Mouse (Mus musculus): ENCODE measurements around the gene Cyp2c69. TPM values are rescaled to one million over a fixed set of nuclear protein-coding genes. Genes with fewer than 3 reads are reported as not detected.
"Not testable (repeated sequence)": the region's sequence is repeated elsewhere in the genome, so short reads cannot be mapped to it uniquely, and the experiment has no call there.

Gene Cyp2c69
- total RNA-seq (2014; fragmentation: Nextera tagmentation) (not detected in 2 replicates), total RNA-seq (2017) (not detected in 2 replicates)

GRCm38 (mm10) chr19:39886699-39887098, at the start of gene Cyp2c69:
Gene Cyp2c69, minus strand, starts transcription at chr19:39886799.
- not testable (repeated sequence) for ATAC-seq (replicated peaks; ENCODE audit: poor library complexity, severe bottlenecking)

DNA sequence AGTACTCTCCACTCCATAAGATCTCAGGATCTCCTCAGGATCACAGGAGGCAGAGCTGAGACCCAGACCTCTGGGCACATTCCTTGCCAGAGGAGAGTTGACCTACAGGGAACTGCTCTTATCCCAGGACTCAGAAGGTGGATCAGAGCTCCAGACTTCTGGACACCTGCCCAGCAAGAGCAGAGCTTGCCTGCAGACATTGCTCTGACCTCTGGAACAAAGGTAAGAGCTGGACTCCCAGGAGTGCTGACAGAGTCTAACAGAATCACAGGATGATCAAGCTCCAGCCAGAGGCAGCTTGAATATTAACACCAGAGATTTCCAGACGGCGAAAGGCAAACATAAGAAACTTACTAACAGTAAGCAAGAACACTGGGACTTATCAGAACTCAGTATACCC, 48.8 kb upstream of the Cyp2c69 start:
- no peak for ATAC-seq (replicated peaks; ENCODE audit: poor library complexity, severe bottlenecking)

GRCm38 (mm10) chr19:39930032-39930431, 43.4 kb upstream of the Cyp2c69 start:
- ATAC-seq (replicated peaks; ENCODE audit: poor library complexity, severe bottlenecking) = no peak

DNA sequence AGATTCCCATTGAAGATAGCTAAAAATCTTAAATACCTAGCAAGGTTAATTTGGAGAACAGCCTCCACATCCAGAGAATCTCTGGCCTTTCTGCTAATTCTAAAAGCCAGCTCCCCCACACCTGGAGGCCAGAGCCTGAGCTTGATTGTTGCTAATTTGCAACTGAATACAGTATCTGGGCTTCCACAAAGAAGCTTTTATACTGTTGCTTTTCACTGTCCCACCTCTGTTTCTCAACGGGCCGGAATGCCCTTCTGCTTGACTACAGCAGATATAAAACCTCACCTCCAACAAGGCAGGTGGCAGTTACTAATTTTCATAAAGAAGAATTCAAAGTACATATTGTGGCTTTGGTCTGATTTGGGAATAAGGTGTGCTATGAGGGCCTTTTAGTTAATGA, 15.1 kb upstream of the Cyp2c69 start:
- ATAC-seq (replicated peaks; ENCODE audit: poor library complexity, severe bottlenecking) = no peak

- not testable (repeated sequence) for ATAC-seq (replicated peaks; ENCODE audit: poor library complexity, severe bottlenecking)
Observed at GRCm38 (mm10) chr19:39890079-39890478, 3.5 kb upstream of the Cyp2c69 start.

- no peak for ATAC-seq (replicated peaks; ENCODE audit: poor library complexity, severe bottlenecking)
Observed at GRCm38 (mm10) chr19:39866133-39866532, 20.5 kb downstream of the Cyp2c69 start.

GRCm38 (mm10) chr19:39820931-39821330, 65.7 kb downstream of the Cyp2c69 start:
- ATAC-seq (replicated peaks; ENCODE audit: poor library complexity, severe bottlenecking) = not testable (repeated sequence)

- not testable (repeated sequence) for ATAC-seq (replicated peaks; ENCODE audit: poor library complexity, severe bottlenecking)
Observed at GRCm38 (mm10) chr19:39816400-39816799, 70.2 kb downstream of the Cyp2c69 start.

GRCm38 (mm10) chr19:39815991-39816390, 70.6 kb downstream of the Cyp2c69 start:
- ATAC-seq (replicated peaks; ENCODE audit: poor library complexity, severe bottlenecking) = not testable (repeated sequence)

DNA sequence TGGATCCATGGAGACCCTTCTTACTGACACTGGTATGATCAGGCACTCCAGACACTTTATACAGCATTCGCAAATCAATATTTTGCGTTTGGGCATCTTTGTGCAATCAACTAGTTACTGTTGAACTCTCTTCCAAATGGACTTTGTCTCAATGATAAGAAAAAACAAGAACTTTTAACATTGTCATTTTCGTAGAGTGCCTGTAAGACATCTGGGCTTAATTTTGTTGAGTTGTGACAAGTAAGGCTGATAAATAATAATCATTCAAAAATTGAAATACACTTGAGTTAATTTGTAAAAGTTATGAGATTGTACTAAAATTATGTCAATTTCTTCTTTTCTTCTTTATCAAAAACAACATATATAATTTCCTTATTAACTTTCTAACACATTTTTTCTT, 73.9 kb downstream of the Cyp2c69 start, which contains the start of gene Cyp2c40:
Cyp2c40 (minus strand) TSS at position 101 of the 400 bp plus-strand sequence.
- ATAC-seq (replicated peaks; ENCODE audit: poor library complexity, severe bottlenecking) = not testable (repeated sequence)

Other genes with a start within 250 kb of the Cyp2c69 start
- gene Cyp2c67, start 237.7 kb downstream of the Cyp2c69 start, total RNA-seq (2014; fragmentation: Nextera tagmentation) = not detected in 2 replicates
- gene Cyp2c67, start 237.7 kb downstream of the Cyp2c69 start, total RNA-seq (2017) = not detected in 2 replicates
- gene Cyp2c68, start 145.7 kb downstream of the Cyp2c69 start, total RNA-seq (2014; fragmentation: Nextera tagmentation) = not detected in 2 replicates
- not detected in 2 replicates for gene Cyp2c68, start 145.7 kb downstream of the Cyp2c69 start, total RNA-seq (2017)
- gene Cyp2c40, start 74.0 kb downstream of the Cyp2c69 start, total RNA-seq (2014; fragmentation: Nextera tagmentation) = not detected in 2 replicates
- not detected in 2 replicates for gene Cyp2c40, start 74.0 kb downstream of the Cyp2c69 start, total RNA-seq (2017)
- not detected in 2 replicates for gene Cyp2c37, start 105.6 kb upstream of the Cyp2c69 start, total RNA-seq (2014; fragmentation: Nextera tagmentation)
- gene Cyp2c37, start 105.6 kb upstream of the Cyp2c69 start, total RNA-seq (2017) = not detected in 2 replicates
- gene Cyp2c54, start 187.0 kb upstream of the Cyp2c69 start, total RNA-seq (2014; fragmentation: Nextera tagmentation) = not detected in 2 replicates
- gene Cyp2c54, start 187.0 kb upstream of the Cyp2c69 start, total RNA-seq (2017) = not detected in 2 replicates
- not detected in 2 replicates for gene Cyp2c50, start 202.9 kb upstream of the Cyp2c69 start, total RNA-seq (2014; fragmentation: Nextera tagmentation)
- gene Cyp2c50, start 202.9 kb upstream of the Cyp2c69 start, total RNA-seq (2017) = not detected in 2 replicates

Data from granulocyte monocyte progenitor cell, adult 5-6 weeks (primary cell).